Mouse (Mus musculus): ENCODE data around the gene Rab37. TPM values are rescaled to one million over a fixed set of nuclear protein-coding genes. Genes with fewer than 3 reads are reported as not detected.

Gene Rab37
- polyA plus RNA-seq, 1 experiment from 2014 or later, result 0.57 TPM

DNA sequence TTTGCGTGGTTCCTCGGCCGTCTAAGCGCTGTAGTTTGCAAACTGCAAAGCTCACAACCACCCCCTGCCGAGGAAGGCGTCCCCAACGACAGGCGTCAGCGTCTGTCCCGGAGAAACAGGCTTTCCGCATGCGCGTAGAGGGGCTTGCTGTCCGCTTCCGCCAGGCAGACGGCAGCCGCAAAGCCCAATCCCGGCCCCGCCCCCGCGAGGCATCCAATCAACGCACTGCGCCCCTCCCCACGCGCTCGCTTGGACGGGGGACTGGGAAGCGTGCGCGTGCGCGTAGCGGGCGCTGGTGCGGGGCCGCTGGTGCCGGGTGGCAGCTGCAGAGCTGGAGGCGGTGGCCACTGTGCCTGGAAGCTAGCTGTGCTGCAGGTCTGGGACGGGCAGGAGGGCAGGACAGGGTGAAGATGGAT is 96.0 kb downstream of the Rab37 start, which contains the start of gene Tmem104:
Gene Tmem104 (plus strand): TSS at position 264 of the 416 bp plus-strand sequence.
- Histone ChIP-seq H3K27me3 (replicated peaks; ENCODE audit: control insufficient read depth, insufficient read depth, low read length) (no peaks in the 10 kb centered on the region), H3K9ac (ENCODE audit: low read length) (peak within 1 kb of the TSS; percentile 64), H3K36me3 (ENCODE audit: control insufficient read depth, insufficient read depth, low read length) (peaks cover 4% of the 10 kb centered on the region; the same call in 1 of the 2 replicates), H3K27ac (ENCODE audit: low read depth, low read length) (peak within 1 kb of the TSS; percentile 58), H3K9me3 (replicated peaks; ENCODE audit: control insufficient read depth, low read length) (no peaks in the 10 kb centered on the region), H3K4me2 (ENCODE audit: low read length) (peak within 1 kb of the TSS; percentile 54), H3K4me1 (ENCODE audit: control insufficient read depth, insufficient read depth, low read length) (0 out of 2 replicates have a peak, but pooled peaks cover 2% of the 10 kb centered on the region), H3K4me3 (ENCODE audit: low read depth, low read length) (peak within 1 kb of the TSS; percentile 38)
- ATAC-seq, result peak; percentile 96
- DNase-seq (ENCODE audit: low spot score), result peak; percentile 99
- under 1% methylated on average over 39 of the region's 39 CpGs for WGBS

DNA sequence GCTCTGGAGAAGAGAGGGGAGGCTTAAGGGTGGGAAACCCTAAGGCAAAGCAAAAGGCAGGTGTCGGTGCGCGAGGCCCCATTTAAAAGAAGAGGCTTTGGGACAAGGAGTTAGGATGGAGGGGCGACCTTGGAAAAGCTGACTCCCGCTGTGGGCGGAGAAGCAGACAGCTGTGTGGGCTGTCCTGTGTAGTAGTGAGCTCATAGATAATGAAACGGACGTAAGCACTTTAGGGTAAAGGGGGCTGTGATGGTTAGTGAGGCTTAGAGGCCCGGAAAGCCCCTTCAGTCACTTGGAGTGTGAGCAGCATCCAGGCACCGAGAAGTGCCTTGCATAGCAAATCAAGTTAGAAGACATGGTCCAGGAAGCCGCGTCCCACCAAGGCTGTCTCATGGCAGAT is 96.5 kb downstream of the Rab37 start, which contains the start of gene Nat9:
Gene Nat9 (minus strand): TSS at position 167 of the 400 bp plus-strand sequence.
- Histone ChIP-seq H3K27me3 (replicated peaks; ENCODE audit: control insufficient read depth, insufficient read depth, low read length) (no peaks in the 10 kb centered on the region), H3K4me3 (ENCODE audit: low read depth, low read length) (peak within 1 kb of the TSS; percentile 38), H3K4me1 (ENCODE audit: control insufficient read depth, insufficient read depth, low read length) (0 out of 2 replicates have a peak, but pooled peaks cover 2% of the 10 kb centered on the region), H3K9ac (ENCODE audit: low read length) (peak within 1 kb of the TSS; percentile 64), H3K9me3 (replicated peaks; ENCODE audit: control insufficient read depth, low read length) (no peaks in the 10 kb centered on the region), H3K27ac (ENCODE audit: low read depth, low read length) (peak within 1 kb of the TSS; percentile 58), H3K36me3 (ENCODE audit: control insufficient read depth, insufficient read depth, low read length) (peaks cover 4% of the 10 kb centered on the region; the same call in 1 of the 2 replicates), H3K4me2 (ENCODE audit: low read length) (peak within 1 kb of the TSS; percentile 54)
- no peak for DNase-seq (ENCODE audit: low spot score)
- 9% methylated on average over 12 of the region's 12 CpGs for WGBS
- no peak; the same call in 1 of the 2 replicates for ATAC-seq

- no peak for ATAC-seq
- H3K27me3 ChIP-seq (replicated peaks; ENCODE audit: control insufficient read depth, insufficient read depth, low read length), result no peaks in the 10 kb centered on the region
- H3K4me2 ChIP-seq (ENCODE audit: low read length), result no peak overlapping the region; the same call in 1 of the 2 replicates
- no peak overlapping the region; the same call in 1 of the 2 replicates for H3K27ac ChIP-seq (ENCODE audit: low read depth, low read length)
- H3K36me3 ChIP-seq (ENCODE audit: control insufficient read depth, insufficient read depth, low read length), result peaks cover 4% of the 10 kb centered on the region; the same call in 1 of the 2 replicates
- H3K9me3 ChIP-seq (replicated peaks; ENCODE audit: control insufficient read depth, low read length), result no peaks in the 10 kb centered on the region
- H3K4me3 ChIP-seq (ENCODE audit: low read depth, low read length), result no peak overlapping the region
- WGBS, result 83% methylated on average over 13 of the region's 13 CpGs
- 0 out of 2 replicates have a peak, but pooled peaks cover 2% of the 10 kb centered on the region for H3K4me1 ChIP-seq (ENCODE audit: control insufficient read depth, insufficient read depth, low read length)
- H3K9ac ChIP-seq (ENCODE audit: low read length), result no peak overlapping the region
- DNase-seq (ENCODE audit: low spot score), result no peak
Measured at GRCm38 (mm10) chr11:115188539-115189231, 97.5 kb downstream of the Rab37 start.

- Histone ChIP-seq H3K9me3 (replicated peaks; ENCODE audit: control insufficient read depth, low read length) (no peaks in the 10 kb centered on the region), H3K4me1 (ENCODE audit: control insufficient read depth, insufficient read depth, low read length) (0 out of 2 replicates have a peak, but pooled peaks cover 2% of the 10 kb centered on the region), H3K4me3 (ENCODE audit: low read depth, low read length) (no peak overlapping the region), H3K4me2 (ENCODE audit: low read length) (no peak overlapping the region), H3K36me3 (ENCODE audit: control insufficient read depth, insufficient read depth, low read length) (peaks cover 4% of the 10 kb centered on the region; the same call in 1 of the 2 replicates), H3K9ac (ENCODE audit: low read length) (no peak overlapping the region), H3K27ac (ENCODE audit: low read depth, low read length) (no peak overlapping the region), H3K27me3 (replicated peaks; ENCODE audit: control insufficient read depth, insufficient read depth, low read length) (no peaks in the 10 kb centered on the region)
- DNase-seq (ENCODE audit: low spot score) (no peak), ATAC-seq (no peak)
- 88% methylated on average over 6 of the region's 6 CpGs for WGBS
Measured at GRCm38 (mm10) chr11:115189304-115189703, 98.1 kb downstream of the Rab37 start.

GRCm38 (mm10) chr11:115192180-115192579 is 100.9 kb downstream of the Rab37 start:
- DNase-seq (ENCODE audit: low spot score) (no peak), ATAC-seq (no peak)
- WGBS, result 79% methylated on average over 9 of the region's 9 CpGs

GRCm38 (mm10) chr11:115194693-115195092 is 103.5 kb downstream of the Rab37 start:
- ATAC-seq (no peak), DNase-seq (ENCODE audit: low spot score) (no peak)
- 91% methylated on average over 6 of the region's 6 CpGs for WGBS
- H3K4me3 ChIP-seq (ENCODE audit: low read depth, low read length), result no peak overlapping the region
- no peak overlapping the region for H3K4me2 ChIP-seq (ENCODE audit: low read length)
- no peak overlapping the region for H3K27ac ChIP-seq (ENCODE audit: low read depth, low read length)
- no peaks in the 10 kb centered on the region for H3K9me3 ChIP-seq (replicated peaks; ENCODE audit: control insufficient read depth, low read length)
- H3K9ac ChIP-seq (ENCODE audit: low read length), result no peak overlapping the region
- peaks cover 4% of the 10 kb centered on the region; the same call in 1 of the 2 replicates for H3K36me3 ChIP-seq (ENCODE audit: control insufficient read depth, insufficient read depth, low read length)
- no peaks in the 10 kb centered on the region for H3K27me3 ChIP-seq (replicated peaks; ENCODE audit: control insufficient read depth, insufficient read depth, low read length)
- no peaks in the 10 kb centered on the region for H3K4me1 ChIP-seq (ENCODE audit: control insufficient read depth, insufficient read depth, low read length)

More at GRCm38 (mm10) chr11:115192180-115192579, 100.9 kb downstream of the Rab37 start:
- Histone ChIP-seq H3K9me3 (replicated peaks; ENCODE audit: control insufficient read depth, low read length) (no peaks in the 10 kb centered on the region), H3K9ac (ENCODE audit: low read length) (no peak overlapping the region), H3K4me3 (ENCODE audit: low read depth, low read length) (no peak overlapping the region), H3K27ac (ENCODE audit: low read depth, low read length) (no peak overlapping the region), H3K4me1 (ENCODE audit: control insufficient read depth, insufficient read depth, low read length) (0 out of 2 replicates have a peak, but pooled peaks cover 2% of the 10 kb centered on the region), H3K4me2 (ENCODE audit: low read length) (no peak overlapping the region), H3K27me3 (replicated peaks; ENCODE audit: control insufficient read depth, insufficient read depth, low read length) (no peaks in the 10 kb centered on the region), H3K36me3 (ENCODE audit: control insufficient read depth, insufficient read depth, low read length) (peaks cover 4% of the 10 kb centered on the region; the same call in 1 of the 2 replicates)

- Histone ChIP-seq H3K27me3 (replicated peaks; ENCODE audit: control insufficient read depth, insufficient read depth, low read length) (no peaks in the 10 kb centered on the region), H3K27ac (ENCODE audit: low read depth, low read length) (no peak overlapping the region), H3K9ac (ENCODE audit: low read length) (no peak overlapping the region), H3K4me2 (ENCODE audit: low read length) (no peak overlapping the region), H3K4me3 (ENCODE audit: low read depth, low read length) (no peak overlapping the region), H3K9me3 (replicated peaks; ENCODE audit: control insufficient read depth, low read length) (no peaks in the 10 kb centered on the region), H3K4me1 (ENCODE audit: control insufficient read depth, insufficient read depth, low read length) (no peaks in the 10 kb centered on the region), H3K36me3 (ENCODE audit: control insufficient read depth, insufficient read depth, low read length) (peaks cover 10% of the 10 kb centered on the region; the same call in 1 of the 2 replicates)
- ATAC-seq (no peak), DNase-seq (ENCODE audit: low spot score) (no peak)
- WGBS, result 92% methylated on average over 5 of the region's 5 CpGs
Measured at GRCm38 (mm10) chr11:115195933-115196332, 104.7 kb downstream of the Rab37 start.

DNA sequence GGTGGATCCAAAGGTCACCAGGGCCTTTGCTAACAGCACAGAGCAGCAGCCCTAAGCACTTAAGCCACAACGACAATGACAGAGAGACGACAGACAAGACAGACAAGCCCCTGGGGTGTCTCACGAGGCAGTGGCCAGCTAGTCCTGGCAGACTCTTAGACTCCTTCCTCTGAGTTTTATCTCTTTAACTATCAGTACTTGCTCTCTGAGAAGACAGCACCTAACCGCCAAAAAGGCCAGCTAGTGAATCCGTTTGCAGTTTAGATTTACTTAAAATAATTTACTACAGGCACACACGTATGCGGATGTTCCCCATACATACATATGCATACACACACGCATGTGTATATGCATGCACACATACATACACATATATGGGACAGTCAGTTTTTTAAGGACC is 106.3 kb downstream of the Rab37 start:
- Histone ChIP-seq H3K9me3 (replicated peaks; ENCODE audit: control insufficient read depth, low read length) (no peaks in the 10 kb centered on the region), H3K36me3 (ENCODE audit: control insufficient read depth, insufficient read depth, low read length) (peaks cover 18% of the 10 kb centered on the region; the same call in 1 of the 2 replicates), H3K9ac (ENCODE audit: low read length) (no peak overlapping the region), H3K4me1 (ENCODE audit: control insufficient read depth, insufficient read depth, low read length) (no peaks in the 10 kb centered on the region), H3K27ac (ENCODE audit: low read depth, low read length) (no peak overlapping the region), H3K4me3 (ENCODE audit: low read depth, low read length) (no peak overlapping the region), H3K4me2 (ENCODE audit: low read length) (no peak overlapping the region), H3K27me3 (replicated peaks; ENCODE audit: control insufficient read depth, insufficient read depth, low read length) (no peaks in the 10 kb centered on the region)
- DNase-seq (ENCODE audit: low spot score), result no peak
- ATAC-seq, result no peak
- 84% methylated on average over 8 of the region's 8 CpGs for WGBS

DNA sequence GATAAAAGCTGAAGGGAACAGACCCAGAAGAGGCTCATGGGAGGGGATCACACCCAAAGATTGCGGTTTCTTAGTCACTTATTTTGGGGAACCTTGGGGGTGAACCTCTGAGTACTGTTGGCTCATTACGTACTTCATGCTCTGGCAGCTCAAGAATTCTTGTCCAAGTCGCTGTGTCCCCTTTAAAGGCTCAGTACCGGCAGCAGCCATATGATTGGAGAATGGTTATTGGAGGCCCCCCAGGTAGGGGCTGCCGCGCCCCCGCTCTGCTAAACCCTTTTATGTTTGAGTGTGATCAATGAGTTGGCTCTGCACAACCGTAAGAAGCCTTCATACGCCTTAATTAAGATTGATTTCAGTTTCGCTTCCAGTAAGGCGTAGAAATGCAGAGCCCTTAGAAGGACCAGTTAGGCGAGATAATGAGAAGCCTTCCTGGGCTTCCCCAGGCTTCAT is 107.7 kb downstream of the Rab37 start:
- ATAC-seq (no peak), DNase-seq (ENCODE audit: low spot score) (no peak)
- WGBS, result 54% methylated on average over 12 of the region's 12 CpGs
- H3K9me3 ChIP-seq (replicated peaks; ENCODE audit: control insufficient read depth, low read length), result no peaks in the 10 kb centered on the region
- no peak overlapping the region for H3K27ac ChIP-seq (ENCODE audit: low read depth, low read length)
- H3K9ac ChIP-seq (ENCODE audit: low read length), result no peak overlapping the region
- H3K4me1 ChIP-seq (ENCODE audit: control insufficient read depth, insufficient read depth, low read length), result no peaks in the 10 kb centered on the region
- no peaks in the 10 kb centered on the region for H3K27me3 ChIP-seq (replicated peaks; ENCODE audit: control insufficient read depth, insufficient read depth, low read length)
- peaks cover 18% of the 10 kb centered on the region for H3K36me3 ChIP-seq (ENCODE audit: control insufficient read depth, insufficient read depth, low read length)
- no peak overlapping the region for H3K4me3 ChIP-seq (ENCODE audit: low read depth, low read length)
- H3K4me2 ChIP-seq (ENCODE audit: low read length), result no peak overlapping the region

All from forebrain, embryonic 14.5 days (tissue).